Mouse (Mus musculus): ENCODE measurements around the gene Slc6a4.
"Not testable (repeated sequence)": the region's sequence is repeated elsewhere in the genome, so short reads cannot be mapped to it uniquely, and the experiment has no call there.

DNA sequence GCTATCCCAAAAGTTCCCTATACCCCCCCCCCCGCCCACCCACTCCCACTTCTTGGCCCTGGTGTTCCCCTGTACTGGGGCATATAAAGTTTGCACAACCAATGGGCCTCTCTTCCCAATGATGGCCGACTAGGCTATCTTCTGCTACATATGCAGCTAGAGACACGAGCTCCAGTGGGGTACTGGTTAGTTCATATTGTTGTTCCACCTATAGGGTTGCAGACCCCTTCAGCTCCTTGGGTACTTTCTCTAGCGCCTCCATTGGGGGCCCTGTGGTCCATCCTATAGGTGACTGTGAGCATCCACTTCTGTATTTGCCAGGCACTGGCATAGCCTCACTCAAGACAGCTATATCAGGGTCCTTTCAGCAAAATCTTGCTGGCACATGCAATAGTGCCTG lies 78.9 kb downstream of the Slc6a4 start:
- not testable (repeated sequence) for TF ChIP-seq EP300, CTCF (IDR thresholded peaks at IDR 0.05; ENCODE audit: low read depth)
